Mouse (Mus musculus): ENCODE data around the gene Eif2s3x.
"Not testable (repeated sequence)": the region's sequence is repeated elsewhere in the genome, so short reads cannot be mapped to it uniquely, and the experiment has no call there.

Gene Eif2s3x

DNA sequence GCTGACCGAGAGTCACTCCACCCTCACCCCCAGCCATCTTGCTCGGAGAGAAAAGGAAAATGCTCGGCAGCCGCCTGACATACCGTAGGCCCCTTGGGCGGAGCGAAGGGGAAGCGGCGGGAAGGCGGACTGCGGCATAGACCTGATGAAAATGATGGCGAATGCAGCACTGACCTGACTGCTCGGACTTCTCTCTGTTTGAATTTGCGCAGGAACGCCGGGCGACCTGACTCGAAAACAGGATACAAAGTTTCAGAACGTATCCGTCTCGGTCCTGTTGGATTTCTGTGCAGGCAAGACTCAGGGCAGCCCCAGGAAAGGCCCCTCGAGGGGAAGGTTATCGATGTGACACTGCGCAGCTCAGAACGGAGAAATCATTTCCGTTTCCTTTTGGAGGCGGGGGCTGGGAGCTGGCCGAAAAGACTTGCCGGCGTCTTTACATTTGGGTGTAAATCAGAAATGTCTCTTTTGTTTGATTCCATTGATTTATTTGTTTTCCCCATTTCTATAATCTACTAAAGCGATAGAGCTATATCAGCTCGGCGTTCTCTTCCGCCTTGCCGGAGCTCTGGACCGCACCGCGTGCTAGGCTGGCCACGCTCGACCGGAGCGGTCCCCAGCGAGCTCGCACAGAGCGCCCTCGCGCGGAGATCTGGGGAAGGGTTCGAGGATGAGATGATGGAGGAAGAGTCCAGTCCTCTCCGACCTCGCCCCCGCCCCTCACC, at the start of gene Eif2s3x:
Eif2s3x (minus strand) TSS at position 266 of the 725 bp plus-strand sequence.
- DNase-seq = peak; percentile 98

- DNase-seq = no peak
These were observed 22.9 kb upstream of the Eif2s3x start for GRCm38 (mm10) chrX:94235601-94236000.

- no peak for DNase-seq
These were observed 22.5 kb upstream of the Eif2s3x start for GRCm38 (mm10) chrX:94235190-94235555.

GRCm38 (mm10) chrX:94234532-94235189, 22.0 kb upstream of the Eif2s3x start, which contains the start of gene Klhl15:
Gene Klhl15, plus strand, starts transcription at chrX:94234599.
- peak; percentile 99 for DNase-seq

- no peak for DNase-seq
These were observed 21.4 kb upstream of the Eif2s3x start for GRCm38 (mm10) chrX:94233936-94234531.

GRCm38 (mm10) chrX:94233432-94233831, 20.8 kb upstream of the Eif2s3x start:
- DNase-seq = no peak

DNA sequence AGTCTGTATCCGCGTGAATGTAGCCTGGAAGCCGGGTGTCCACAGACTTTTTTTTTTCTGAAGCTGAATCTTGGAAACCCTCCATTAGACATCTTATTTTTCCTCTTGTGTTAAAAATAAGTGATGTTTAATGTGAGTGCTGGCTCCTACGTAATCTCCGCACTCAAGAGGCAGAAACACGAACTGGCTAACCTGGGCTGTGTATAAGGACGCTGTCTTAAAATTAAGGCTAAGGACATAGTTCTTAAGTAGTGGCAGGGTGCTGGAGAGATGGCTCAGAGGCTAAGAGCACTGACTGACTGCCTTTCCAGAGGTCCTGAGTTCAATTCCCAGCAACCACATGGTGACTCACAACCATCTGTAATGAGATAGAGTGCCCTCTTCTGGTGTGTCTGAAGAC, 722 bp upstream of the Eif2s3x start:
- no peak for DNase-seq

DNA sequence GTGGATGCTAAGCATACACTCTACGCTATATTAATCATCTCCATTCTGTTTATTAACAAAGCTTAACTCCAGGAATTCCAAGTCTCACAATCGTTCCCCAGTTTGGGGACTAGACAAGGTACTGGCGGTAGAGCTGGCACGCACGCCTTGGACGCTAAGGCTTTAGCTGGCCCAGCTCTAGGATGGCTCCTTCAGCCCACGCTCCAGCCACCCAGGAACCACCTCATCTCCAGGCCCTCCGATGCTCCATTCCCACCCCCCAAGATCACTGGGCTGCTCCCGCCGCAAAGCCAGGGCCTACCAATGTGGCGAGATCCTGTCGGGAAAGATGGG, 432 bp downstream of the Eif2s3x start:
- DNase-seq = no peak

- DNase-seq = no peak
These were observed 14.9 kb downstream of the Eif2s3x start for GRCm38 (mm10) chrX:94197789-94198188.

DNA sequence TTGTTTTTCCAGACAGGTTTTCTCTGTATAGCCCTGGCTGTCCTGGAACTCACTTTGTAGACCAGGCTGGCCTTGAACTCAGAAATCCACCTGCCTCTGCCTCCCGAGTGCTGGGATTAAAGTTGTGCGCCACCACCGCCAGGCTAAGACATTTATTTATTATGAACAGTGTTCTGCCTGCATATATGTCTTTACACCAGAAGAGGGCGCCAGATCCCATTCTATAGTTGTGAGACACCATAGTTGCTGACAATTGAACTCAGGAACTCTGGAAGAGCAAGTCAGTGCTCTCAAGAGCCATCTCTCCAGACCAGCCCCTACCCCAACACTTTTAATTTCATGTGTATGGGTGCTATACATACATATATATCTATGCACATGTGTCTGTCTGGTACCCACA, 18.8 kb downstream of the Eif2s3x start:
- not testable (repeated sequence) for DNase-seq

DNA sequence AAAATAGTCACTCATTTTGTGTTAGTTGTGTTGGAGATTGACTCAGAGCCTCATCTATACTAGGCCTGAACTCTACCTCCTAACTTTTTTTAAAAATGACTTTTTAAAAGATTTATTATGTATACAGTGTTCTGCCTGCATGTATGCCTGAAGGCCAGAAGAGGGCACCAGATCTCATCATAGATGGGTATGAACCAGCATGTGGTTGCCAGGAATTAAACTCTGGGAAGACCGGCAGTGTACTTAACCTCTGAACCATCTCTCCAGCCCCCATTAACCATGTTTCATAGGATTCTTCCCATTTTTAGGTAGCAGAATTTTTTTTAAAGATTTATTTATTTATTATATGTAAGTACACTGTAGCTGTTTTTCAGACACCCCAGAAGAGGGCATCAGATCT, 27.5 kb downstream of the Eif2s3x start:
- no peak for DNase-seq

- no peak for DNase-seq
These were observed 28.8 kb downstream of the Eif2s3x start for GRCm38 (mm10) chrX:94183814-94184213.

DNA sequence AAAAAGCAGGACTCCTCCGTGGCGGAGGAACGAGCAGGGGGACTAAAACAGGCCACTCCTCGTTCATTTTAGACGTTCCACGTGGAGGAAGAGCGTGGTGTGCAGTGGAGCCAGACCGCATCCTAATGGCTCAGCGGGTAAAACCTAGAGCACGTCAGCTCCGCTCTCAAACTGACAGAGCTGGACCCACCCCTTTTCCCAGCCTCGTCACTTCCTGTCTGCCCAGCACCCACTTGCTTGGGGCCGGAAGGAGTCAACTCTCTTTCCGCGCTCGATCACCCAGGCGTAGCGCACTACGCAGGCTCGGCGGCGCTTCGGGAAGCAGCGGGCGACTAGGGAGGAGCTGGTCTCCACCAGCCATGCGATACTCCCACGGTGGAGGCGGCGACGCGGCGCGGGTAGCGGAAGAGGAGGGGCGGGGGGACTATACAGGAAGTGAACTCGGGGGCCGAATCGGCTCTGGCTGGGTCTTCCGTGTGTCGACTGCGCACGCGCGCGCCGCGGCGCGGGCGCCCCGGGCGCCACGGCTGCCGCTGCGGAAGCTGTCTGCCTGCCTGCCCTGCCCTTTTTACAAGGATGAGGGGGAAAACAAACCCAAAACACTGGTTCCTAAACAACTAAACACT, 34.8 kb downstream of the Eif2s3x start:
- peak; percentile 99 for DNase-seq

- no peak for DNase-seq
These were observed 43.3 kb downstream of the Eif2s3x start for GRCm38 (mm10) chrX:94169348-94169747.

DNA sequence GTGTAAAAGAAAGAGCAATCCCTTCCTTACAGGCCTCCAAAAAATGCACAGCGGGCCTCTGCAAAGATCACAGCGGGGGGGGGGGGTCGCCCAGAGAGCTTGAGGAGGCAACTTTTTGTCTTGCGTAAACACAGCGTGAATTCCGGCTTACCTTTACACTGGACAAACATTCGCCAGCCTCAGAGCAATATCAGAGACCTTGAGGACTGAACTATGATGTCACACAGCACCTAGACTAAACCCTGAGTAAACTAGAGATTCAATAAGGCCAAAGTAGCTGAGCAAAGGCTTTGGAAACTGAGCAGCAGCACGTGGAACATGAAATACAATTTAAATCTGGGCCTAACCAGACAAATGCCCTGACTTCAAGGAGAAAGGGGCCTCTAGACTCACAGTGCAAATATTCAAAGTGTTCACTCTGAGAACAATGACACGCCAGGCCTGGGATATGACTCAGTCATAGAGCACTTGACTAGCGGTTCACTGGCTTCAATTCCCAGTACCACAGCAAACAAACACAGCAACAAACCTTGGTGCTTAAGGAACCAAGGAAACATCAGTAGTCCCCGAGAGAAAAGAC, 60.3 kb downstream of the Eif2s3x start:
- no peak for DNase-seq

GRCm38 (mm10) chrX:94150471-94150870, 62.2 kb downstream of the Eif2s3x start:
- DNase-seq = no peak

DNA sequence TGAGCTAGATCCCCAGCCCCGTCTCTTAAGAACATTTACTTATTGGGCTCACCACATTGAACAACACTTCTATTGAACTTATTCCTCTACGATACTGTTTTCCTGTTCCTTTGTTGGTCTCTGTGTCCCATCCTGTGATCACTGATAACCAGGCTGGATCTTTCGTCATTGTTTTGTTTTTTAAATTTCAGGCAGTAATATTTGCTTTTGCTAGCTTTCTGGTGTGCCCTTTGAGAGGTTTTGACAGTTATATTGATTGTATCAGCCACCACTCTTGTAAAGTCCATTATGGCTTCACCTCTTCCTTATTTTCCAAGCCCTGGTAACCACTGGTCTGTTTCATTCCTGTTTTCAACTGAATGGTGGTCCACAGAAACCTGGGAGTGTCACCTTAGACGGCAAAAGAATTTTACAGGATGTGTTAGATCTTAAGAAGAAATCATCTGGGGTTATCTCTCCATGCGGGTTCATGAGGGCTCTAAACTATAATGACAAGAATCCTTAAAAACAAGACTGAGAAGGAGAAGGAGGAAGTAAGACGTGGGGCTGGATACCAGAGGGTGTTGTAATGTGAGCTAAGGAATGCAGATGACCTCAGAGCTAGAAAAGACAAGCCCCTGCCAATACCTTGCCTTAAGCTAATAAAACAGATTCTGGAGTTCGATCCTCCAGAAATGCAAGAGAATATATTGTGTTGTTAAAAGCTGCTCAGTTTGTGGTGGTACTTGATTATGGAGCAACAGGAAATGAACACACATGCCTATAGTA, 70.5 kb downstream of the Eif2s3x start:
- DNase-seq = no peak

GRCm38 (mm10) chrX:94140080-94140479, 72.6 kb downstream of the Eif2s3x start:
- no peak for DNase-seq

All from heart, adult 11 months (tissue).